Mouse (Mus musculus) layer of hippocampus, postnatal 14 days (tissue): ENCODE results near the gene Atf2. TPM values are rescaled to one million over a fixed set of nuclear protein-coding genes. Genes with fewer than 3 reads are reported as not detected.
"Not testable (repeated sequence)": the region's sequence is repeated elsewhere in the genome, so short reads cannot be mapped to it uniquely, and the experiment has no call there.

Experiments
- DNase-seq, 2 experiments: peaks; one replicate each; pipeline ENCODE4 v3.0.0; 2021 to 2022; ENCODE audit warnings: low spot score in 2 of 2, mixed read lengths in 1 of 2
- long read RNA-seq, 2 experiments: library from polyadenylated mRNA; stranded (forward); transcript quantifications; one replicate each; pipeline ENCODE4 v2.0.0; 2021
- total RNA-seq, 2 experiments: library from RNA; stranded (reverse); gene quantifications; 2 replicates each; pipeline ENCODE4 v1.2.3; 2021

Atf2 gene
- 100 to 1,000 TPM; 130 to 135 TPM for total RNA-seq
- long read RNA-seq, experiment 1, full-length matches to known transcripts, result 19 of 32 reads
- long read RNA-seq, experiment 1, partial matches to known transcripts, result 0 of 32 reads
- long read RNA-seq, experiment 1, other reads (novel, unspliced or antisense), result 13 of 32 reads
- long read RNA-seq, experiment 2, full-length matches to known transcripts, result 17 of 41 reads
- long read RNA-seq, experiment 2, partial matches to known transcripts, result 2 of 41 reads
- long read RNA-seq, experiment 2, other reads (novel, unspliced or antisense), result 22 of 41 reads

DNA sequence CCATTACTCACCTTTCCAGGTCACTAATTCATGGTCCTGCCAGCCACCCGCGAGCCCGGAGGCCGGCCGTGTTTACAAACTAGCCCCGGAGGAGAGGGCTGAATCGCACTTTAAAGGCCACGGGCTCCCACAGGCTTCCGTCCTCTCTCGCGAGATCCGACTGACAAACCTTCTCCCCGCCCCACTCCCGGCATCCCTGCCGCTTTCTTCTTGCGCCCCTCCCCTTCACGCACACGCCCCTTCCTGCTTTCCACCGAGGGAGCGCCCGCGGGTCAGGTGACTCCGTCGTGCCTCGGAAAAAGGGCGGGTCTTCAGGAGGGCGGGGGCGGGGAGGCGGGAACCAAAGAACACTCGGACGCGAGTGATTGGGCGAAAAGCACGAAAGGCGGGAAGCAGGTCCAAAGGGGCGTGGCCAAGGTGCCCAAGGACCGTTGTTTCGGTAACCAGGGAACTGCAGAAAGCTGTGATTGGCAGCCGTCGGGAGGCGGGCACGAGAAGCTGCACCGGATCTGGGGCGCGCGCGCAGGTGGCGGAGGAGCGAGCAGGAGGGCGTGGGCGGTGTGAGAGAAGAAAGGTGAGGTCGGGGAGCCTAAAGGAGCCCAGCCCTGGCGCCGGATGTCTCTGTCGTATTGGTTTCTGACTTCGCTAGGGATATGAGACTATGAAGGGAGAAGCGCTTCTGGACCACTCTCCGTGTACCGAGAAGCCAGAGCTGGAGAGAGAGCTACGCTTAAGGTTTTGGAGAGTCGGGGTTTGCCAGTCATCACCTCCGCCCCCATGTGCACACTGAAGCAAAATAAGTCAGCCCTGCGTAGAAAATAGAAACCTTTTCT lies at the start of gene Atf2:
Gene Atf2, minus strand, starts transcription at position 176 of the 833 bp plus-strand sequence.
- peak; percentile 99 to 100 for DNase-seq

DNA sequence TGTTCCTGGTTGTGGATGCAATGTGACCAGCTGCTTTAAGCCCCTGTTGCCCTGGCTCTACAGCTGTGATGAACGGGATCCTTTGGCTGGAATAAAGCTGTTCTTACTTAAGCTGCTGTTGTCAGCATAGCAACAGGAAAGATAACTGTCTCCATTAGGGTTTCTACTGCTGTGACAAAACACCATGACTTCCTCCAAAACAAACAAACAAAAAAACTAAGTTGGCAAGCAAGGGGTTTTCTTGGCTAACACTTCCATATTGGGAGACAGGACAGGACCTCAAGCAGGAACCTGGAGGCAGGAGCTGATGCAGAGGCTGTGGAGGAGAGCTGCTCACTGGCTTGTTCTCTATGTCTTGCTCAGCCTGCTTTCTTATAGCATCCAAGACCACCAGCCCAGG lies 48.8 kb upstream of the Atf2 start:
- no peak for DNase-seq

DNA sequence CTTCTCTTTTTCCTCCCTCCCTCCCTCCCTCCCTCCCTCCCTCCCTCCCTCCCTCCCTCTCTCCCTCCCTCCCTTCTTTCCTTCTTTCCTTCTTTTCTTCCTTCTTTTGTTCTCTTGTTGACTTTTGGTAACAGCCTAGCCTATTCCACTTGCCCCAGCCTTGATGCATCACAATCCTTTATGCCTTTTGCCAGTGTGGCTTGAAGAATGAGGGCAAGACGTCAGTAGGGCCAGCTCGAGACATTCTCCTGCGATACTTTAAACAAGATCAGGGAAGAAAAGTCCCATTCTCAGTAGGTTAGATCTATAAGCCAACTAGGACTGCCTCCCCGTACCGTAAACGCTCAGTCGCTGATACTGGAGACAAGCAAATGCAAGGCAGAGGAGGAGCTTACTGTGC lies 48.0 kb upstream of the Atf2 start:
- no peak for DNase-seq

DNA sequence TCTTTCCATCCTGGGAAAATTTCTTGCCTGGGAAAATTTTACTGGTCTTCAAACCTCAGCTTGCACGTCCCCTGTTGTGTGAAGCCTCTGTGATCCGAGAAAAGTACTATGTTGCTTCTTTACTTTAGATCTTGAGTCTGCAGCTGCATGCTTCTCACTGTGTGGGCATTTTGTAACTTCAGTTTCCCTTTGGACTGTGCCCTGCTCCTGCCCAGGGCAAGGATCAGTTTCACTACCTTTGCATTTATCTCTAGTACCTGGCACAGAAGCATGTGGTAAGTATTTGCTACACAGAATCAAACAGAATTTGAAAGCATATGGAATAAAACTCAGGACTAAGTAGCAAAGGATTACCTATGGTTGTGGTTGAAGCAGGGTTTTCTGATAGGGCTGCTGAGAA lies 46.5 kb upstream of the Atf2 start:
- DNase-seq, result no peak

DNA sequence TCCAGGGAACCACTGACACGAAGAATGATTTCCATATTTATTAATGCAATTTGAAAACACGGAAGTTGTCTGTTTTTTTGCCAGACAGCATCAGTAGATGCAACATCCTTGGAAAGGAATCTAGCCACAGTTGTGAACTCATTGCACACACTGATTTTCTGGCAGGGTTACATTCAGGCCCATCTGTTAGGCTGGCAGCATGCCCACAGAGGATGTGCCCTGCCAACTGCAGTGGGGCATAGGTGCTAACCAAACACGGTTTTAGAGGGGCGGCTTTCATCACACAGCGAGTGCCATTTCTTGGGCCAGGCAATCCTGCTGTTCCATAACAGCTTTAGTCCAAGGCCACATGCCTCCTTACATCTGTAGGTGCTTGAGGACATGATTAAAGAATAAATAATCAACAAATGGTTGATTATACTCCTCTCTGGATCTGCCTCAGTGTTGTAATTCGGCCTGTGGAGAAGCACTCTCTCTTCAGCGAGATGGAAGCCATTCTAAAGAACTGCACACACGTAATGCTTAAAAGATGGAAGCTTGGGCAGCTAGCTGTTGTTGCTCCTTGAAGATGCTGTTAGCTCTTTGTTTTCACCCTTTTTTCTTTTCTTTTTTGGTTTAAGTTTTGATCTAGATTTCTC lies 40.4 kb upstream of the Atf2 start:
- peak; percentile 70 to 75 for DNase-seq

DNA sequence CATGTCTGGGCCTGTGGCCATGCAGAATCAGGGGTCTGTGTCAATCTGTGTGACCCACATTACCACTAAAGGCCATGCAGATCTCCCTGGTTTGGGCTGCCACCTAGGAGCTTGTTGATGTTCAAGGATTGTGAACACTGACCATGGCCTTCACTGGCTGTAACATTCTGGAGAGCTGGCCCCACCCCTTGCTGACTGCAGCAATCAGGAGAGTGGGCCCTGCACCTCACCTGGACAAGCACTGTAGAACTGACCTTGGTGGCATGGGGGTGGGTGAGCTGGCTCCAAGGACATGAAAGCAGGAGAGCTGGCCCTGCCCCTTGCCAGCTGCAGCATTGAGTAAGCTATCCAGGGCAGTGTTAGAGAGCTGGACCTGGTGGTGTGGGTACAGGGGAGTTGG lies 35.3 kb upstream of the Atf2 start:
- no peak for DNase-seq

DNA sequence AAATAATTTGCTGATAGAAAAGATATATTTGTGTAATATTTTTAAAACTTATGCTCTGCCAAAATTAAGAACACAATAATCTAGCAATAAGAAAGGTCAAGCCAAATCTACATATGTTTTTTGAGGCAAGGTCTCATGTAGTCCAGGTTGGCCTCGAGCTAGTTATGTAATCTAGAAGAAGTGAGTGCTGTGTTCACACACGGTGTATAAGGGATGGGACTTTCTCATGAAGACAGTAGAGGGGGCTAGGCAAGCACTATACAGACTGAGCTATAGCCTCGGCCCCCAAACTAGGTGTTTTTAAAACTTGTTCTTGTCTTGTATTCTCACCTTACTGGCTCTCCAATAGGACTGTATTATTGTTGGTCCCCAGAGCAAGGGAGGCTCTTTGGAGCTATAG lies 33.1 kb upstream of the Atf2 start:
- no peak for DNase-seq

DNA sequence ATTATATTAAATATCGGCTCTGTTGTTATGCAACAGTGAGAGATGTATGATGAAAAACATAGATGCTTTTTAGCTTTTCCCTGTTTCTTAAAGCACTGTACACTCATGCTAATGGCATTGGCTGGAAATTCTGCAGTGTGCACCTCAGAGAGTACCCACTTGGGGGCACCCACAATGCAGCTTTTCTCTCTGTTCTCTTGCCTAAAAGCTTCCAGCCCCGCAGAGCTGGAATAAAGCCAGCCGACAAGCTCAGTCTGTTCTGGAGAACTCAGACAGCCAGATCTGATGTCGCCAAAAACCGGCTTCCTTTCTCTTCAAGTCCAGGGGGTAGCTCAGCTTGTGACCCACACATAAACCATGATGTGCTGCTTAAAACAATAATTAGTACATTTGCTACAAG lies 32.6 kb upstream of the Atf2 start:
- DNase-seq, result peak; percentile 83 to 91

DNA sequence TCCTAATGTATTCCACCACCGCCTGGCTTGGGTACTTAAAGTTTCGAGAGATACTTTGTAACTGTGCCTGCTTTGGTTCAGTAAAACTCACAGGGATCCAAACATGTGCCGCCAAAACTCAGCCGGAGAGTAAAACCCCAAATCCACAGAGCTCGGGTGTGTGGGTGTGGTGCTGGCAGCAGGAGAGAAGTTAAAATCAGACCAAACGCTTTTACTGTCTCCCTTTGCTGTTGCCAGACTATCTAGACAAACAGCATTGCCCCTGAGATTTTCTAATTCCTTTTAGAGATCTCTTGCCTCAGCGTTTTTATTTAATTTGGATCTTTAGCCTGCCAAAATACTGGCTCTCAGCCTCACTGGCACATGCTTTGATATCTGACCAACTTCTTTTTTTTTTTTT lies 27.2 kb upstream of the Atf2 start:
- peak; percentile 16 to 70 for DNase-seq

DNA sequence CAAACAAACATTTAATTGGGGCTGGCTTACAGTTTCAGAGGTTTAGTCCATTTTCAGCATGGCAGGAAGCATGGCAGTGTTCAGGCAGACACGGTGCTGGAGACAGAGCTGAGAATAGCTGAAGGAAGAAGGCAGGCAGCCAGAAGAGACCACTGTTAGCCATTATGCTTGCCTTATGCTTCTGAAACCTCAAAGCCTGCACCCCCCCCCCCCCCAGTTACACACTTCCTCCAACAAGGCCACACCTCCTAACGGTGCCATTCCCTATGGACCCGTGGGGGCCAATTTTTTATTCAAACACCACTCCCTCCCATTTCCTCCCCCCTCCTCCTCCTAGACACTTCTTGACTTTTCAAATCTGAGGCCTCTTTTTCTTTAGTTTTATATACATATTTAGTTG lies 19.8 kb upstream of the Atf2 start:
- no peak for DNase-seq

DNA sequence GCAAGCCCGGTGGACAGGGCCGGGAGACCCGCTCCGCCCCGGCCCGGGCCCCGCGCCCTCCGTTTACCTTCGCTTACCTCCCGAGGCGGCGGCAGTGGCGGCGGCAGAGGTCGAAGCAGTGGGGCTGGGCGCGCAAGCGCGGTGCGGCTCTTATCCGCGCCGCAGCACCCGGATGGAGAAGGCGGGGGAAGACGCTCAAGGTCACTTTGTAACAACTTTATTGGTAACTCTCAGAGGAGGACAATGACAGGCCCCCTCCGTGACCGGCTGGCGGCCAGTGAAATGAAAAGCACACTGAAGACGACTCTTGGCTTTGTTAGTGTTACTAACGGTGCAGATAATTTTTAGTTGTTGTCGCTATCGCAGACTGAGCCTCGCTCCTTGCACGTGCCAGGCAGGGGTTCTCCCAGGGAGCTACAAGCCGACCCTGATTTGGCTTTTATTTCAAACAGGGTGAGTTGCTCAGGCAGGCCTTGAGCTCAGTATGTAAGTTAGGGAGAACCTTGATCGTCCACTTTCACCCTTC lies 18.8 kb upstream of the Atf2 start, which contains the start of gene Atp5g3:
Gene Atp5g3, minus strand, starts transcription at position 152 of the 526 bp plus-strand sequence.
- peak; percentile 92 for DNase-seq

DNA sequence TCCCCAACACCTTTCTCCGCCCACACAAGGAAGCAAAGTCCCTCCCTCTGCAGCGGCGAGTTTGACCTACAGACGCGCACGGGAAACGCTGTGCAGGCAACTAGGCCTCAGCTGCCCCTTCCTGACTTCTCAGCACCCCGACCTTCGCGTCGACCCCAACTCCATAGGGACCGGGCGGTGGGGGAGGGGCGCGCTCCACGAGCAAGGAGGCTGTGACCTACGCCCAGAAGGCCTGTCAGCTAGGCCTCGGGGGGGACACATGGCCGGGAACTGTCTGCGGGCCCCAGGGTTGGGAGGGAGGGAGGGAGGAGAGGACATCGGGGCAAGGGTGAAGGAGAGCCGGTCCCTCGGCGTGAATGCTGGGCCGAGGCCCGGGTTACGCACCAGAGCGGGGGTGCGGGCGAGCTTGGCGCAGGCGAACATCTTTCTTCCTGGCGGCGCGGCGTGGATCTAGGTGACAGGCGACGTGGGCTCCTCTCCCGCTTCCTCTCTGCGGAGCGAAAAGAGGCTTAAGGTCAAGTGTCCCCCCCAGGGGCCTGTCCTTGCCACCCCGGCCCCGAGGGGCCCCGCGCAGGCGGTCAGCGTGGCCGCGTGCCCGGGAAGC lies 18.2 kb upstream of the Atf2 start:
- DNase-seq, result peak in 1 of 2 experiments; percentile 36

DNA sequence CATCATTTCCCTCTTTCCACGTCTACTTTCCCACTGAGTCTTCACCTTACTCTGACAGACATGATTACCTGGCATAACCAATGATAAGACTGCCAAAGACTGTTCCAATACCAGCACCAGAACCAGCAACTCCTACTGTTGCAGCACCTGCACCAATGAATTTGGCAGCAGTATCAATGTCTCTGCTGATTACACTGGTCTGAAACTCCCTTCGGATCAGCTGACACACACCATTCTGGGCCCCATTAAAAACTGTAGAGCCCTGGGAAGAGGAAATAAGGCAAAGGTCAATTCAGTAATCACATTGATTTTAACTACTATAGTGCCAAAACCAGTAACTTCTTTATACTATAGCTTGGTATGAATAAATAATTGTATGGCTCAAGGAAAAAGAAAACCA lies 16.7 kb upstream of the Atf2 start:
- DNase-seq, result no peak

DNA sequence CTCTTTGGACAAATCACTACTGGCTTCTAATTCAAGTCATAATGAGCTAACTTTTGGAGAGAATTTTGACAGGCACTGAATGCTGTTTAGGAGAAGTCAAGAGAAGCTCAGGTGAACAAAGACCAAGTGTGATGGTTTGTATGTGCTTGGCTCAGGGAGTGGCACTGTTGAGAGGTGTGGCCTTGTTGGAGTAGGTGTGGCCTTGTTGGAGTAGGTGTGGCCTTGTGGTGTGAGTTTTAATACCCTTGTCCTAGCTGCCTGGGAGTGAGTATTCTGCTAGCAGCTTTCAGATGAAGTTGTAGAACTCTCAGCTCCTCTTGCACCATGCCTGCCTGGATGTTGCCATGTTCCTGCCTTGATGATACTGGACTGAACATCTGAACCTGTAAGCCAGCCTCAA lies 12.2 kb upstream of the Atf2 start:
- DNase-seq, result not testable (repeated sequence)

DNA sequence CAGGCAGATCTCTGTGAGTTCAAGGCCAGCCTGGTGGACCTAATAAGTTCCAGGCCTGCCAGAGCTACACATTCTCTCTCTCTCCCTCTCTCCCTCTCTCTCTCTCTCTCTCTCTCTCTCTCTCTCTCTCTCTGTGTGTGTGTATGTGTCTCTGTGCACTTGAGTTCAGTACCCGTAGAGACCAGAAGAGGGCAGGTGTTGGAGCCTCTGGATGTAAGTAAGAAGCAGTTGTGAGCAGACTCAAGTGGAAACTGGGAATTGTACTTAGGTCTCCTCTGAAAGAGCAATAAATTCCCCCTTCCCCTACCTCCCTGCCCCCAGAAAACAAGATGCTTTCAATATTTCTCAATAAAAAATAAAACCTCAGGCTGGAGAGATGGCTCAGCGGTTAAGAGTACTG lies 11.1 kb upstream of the Atf2 start:
- DNase-seq, result no peak

DNA sequence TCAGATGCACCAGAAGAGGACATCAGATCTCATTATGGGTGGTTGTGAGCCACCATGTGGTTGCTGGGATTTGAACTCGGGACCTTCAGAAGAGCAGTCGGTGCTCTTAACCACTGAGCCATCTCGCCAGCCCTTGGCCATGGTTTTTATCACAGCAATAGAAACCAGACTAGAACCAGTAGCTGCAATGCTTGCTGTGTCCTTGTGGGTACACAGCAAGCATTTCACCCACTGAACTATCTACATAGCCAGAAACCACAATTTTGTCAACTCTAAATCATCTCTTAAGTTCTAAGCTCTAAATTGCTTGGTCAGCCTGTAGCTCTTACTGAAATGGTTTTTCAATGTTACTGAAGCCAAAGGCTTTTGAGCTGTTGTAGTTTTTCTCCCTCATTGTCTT lies 9.9 kb upstream of the Atf2 start:
- DNase-seq, result not testable (repeated sequence)

DNA sequence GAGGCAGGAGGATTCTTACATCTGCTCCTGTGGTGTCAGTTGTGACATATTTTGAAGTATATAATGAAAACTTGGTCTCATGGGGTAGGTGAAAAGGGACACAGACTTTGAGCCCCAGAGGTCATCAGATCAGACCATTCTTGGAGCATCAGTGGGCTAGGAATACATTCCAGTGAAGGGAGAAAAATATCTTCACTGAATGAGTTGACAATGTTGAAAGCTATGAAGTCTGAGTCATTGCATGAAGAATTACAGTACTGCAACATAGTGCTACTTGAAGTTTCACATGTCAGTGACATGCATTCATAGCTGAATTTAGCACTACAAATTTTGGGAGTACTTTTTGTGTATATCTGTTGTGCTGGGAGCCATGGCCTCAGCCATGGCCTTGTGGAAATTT lies 8.7 kb upstream of the Atf2 start:
- DNase-seq, result no peak

DNA sequence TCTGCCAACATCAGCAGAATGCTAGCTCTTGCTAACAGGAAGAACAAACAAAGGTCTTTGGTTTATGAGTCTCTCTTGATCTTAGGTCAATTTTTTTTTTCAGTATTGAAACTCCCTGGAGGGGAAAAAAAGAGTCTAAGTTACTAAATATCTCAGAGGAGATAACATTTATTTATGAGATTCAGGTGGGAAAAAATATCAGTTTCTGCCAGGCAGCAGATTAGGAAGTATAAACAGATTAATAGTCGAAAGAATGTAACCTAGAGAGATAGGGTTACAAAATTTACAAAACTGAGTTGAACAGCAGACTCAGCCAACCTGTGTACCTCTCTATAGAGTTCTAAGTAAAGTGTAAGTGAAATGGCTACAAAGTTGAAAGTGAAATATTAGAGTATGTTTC lies 7.9 kb upstream of the Atf2 start:
- no peak for DNase-seq

DNA sequence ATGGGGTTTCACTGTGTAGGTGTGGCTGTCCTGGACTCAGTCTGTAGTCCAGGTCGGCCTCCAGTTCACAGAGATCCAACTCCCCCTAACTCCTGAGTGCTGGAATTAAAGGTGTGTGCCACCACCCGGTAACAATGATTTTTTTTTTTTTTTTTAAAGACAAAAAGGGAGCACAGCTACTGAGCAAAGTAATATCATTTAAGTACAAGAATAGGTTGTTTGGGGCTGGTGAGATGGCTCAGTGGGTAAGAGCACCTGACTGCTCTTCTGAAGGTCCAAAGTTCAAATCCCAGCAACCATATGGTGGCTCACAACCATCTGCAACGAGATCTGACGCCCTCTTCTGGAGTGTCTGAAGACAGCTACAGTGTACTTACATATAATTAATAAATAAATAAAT lies 4.5 kb upstream of the Atf2 start:
- not testable (repeated sequence) for DNase-seq

DNA sequence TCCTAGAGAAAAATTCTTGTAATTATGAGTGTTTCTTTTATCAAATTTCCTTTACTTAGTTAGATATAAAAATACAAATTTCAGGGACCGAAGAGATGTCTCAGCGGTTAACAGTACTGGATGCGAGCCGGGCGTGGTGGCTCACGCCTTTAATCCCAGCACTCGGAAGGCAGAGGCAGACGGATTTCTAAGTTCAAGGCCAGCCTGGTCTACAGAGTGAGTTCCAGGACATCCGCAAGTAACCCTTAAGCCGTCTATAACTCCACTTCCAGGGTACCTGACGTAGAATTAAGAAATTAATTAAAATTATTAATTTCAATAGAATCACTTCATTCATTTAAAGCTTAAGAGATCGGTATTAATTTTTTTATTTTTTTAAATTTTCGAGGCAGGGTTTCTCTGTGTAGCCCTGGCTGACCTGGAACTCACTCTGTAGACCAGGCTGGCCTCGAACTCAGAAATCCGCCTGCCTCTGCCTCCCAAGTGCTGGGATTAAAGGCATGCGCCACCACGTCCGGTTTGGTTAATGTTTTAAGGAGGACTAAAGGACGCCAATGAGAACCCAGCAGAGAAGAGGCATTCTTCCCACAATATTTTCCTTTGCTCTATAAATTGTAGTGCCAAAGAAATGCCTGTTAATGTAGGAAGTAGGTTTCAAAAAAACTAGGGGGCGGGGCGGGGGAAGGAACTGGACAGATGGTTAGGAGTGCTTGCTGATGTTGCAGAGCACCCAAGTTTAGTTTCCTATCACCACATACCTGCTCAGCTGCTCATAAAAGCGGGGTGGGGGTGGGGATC lies 1.2 kb upstream of the Atf2 start:
- no peak for DNase-seq
